8 mouse cellular contexts compared by ENCODE assay signal in the genomic region with DNA sequence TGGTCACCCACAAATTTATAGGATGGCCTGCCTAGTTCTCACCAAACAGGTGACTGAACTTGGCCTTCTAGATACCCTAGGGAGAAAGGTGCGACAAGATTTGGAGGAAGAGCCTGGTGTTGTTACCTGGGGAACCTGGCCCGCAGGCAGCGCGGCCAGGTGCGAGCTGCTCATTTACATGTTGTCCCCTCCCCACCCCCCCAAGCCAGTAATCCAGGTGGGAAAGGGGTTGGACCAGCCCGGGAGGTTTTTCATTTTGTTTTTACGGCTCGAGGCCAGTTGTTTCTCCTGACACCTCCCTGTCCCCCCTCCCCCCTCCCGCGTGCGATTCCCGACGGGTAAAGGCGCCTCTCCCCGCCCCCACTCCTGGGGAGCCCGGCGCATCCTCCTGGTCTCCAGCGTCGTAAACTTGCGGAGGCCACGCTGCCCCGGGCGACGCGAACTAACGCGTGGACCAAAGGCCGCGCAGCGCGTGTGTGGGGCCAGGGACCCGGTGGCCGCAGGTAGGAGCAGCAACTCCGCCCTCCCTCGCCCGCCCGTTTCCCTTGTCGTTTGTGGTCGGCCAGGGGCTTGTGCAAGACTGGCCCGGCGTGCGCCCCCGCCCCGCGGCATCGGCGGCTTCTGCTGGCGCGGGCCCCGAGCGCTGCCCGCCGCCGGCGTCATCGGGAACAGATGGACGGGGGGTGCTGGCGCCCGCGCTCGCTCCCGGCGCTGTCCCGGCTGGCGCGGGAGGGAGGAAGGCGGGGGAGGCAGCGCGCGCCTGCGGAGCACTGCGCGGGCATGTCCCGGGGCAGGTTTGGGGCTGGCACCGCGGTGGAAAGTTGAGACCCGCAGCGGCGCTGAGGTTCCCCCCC. TPM values are rescaled to one million over a fixed set of nuclear protein-coding genes. Genes with fewer than 3 reads are reported as not detected.
DNase-seq lines count a peak whose midpoint lies in the region; ATAC-seq and TF ChIP-seq lines count a peak whose summit lies in the region.

No protein-coding gene starts in this region.

- H3K4me3 ChIP-seq in hindbrain, embryonic 11.5 days (ENCODE audit: low read depth, low read length) = peak overlapping the region; percentile 65
- peak overlapping the region; percentile 85 for H3K4me3 ChIP-seq in midbrain, embryonic 10.5 days
- peak overlapping the region; percentile 78 for H3K4me3 ChIP-seq in spleen, adult 2 months (ENCODE audit: extremely low read depth, insufficient read depth, insufficient read length)

- under 1% methylated on average over 73 of the region's 79 CpGs for WGBS in hindbrain, embryonic 11.5 days
- under 1% methylated on average over 77 of the region's 79 CpGs for WGBS in midbrain, embryonic 10.5 days
- WGBS in spleen, adult 2 months = 2% methylated on average over 79 of the region's 79 CpGs

- peaks cover 7% of the 10 kb centered on the region for H3K27me3 ChIP-seq in hindbrain, embryonic 11.5 days (ENCODE audit: control insufficient read depth, insufficient read depth, low read length)
- H3K27me3 ChIP-seq in midbrain, embryonic 10.5 days (ENCODE audit: low read depth, poor library complexity, severe bottlenecking) = peaks cover 80% of the 10 kb centered on the region
- peaks cover 10% of the 10 kb centered on the region for H3K27me3 ChIP-seq in spleen, adult 2 months (ENCODE audit: control insufficient read depth, insufficient read depth, low read length)

- no peak for TF ChIP-seq CTCF in spleen, adult 2 months (IDR thresholded peaks at IDR 0.05; ENCODE audit: extremely low read depth, insufficient read depth, insufficient read length, insufficient replicate concordance)

- no peaks in the 10 kb centered on the region for H3K36me3 ChIP-seq in hindbrain, embryonic 11.5 days (ENCODE audit: control insufficient read depth, insufficient read depth, low read length)
- no peaks in the 10 kb centered on the region for H3K36me3 ChIP-seq in midbrain, embryonic 10.5 days
- H3K36me3 ChIP-seq in spleen, adult 2 months (ENCODE audit: control insufficient read depth, insufficient read depth, low read length) = no peaks in the 10 kb centered on the region

- no peak for ATAC-seq in hindbrain, embryonic 11.5 days (ENCODE audit: low FRiP score)

- H3K9me3 ChIP-seq in hindbrain, embryonic 11.5 days (ENCODE audit: control insufficient read depth, low read length) = no peaks in the 10 kb centered on the region
- no peaks in the 10 kb centered on the region for H3K9me3 ChIP-seq in midbrain, embryonic 10.5 days (replicated peaks)

- intact Hi-C loops in left cerebral cortex, postnatal 36 days (cut with DNase I) = loop anchor here (2.0 to 5.0 kb wide), 2 partner anchors 47 to 108 kb away; no protein-coding TSS in a partner anchor

- H3K4me1 ChIP-seq in hindbrain, embryonic 11.5 days (replicated peaks; ENCODE audit: control insufficient read depth, insufficient read depth, low read length) = peaks cover 76% of the 10 kb centered on the region
- peaks cover 100% of the 10 kb centered on the region for H3K4me1 ChIP-seq in midbrain, embryonic 10.5 days
- peaks cover 61% of the 10 kb centered on the region for H3K4me1 ChIP-seq in spleen, adult 2 months (ENCODE audit: control insufficient read depth, insufficient read depth, insufficient read length)

- peak overlapping the region; percentile 99 for H3K27ac ChIP-seq in hindbrain, embryonic 11.5 days (ENCODE audit: low read depth, low read length)
- peak overlapping the region; percentile 98 for H3K27ac ChIP-seq in midbrain, embryonic 10.5 days (replicated peaks)
- H3K27ac ChIP-seq in spleen, adult 2 months (ENCODE audit: insufficient read depth, low read length) = no peak overlapping the region

- H3K4me2 ChIP-seq in hindbrain, embryonic 11.5 days (replicated peaks; ENCODE audit: low read depth, low read length) = peak overlapping the region; percentile 97

- DNase-seq in adrenal gland, adult (ENCODE audit: inconsistent age in 2 of 2, low spot score in 1 of 2) = peak; percentile 80 to 85
- no peak for DNase-seq in adrenal gland, postnatal 4 days (ENCODE audit: low spot score in 2 of 2)
- DNase-seq in adrenal gland, postnatal 10 days = peak; percentile 77
- peak; percentile 49 for DNase-seq in fibroblast of lung, adult 2 months (ENCODE audit: low read depth)
- peak; percentile 75 for DNase-seq in hindbrain, embryonic 11.5 days (ENCODE audit: low spot score)
- DNase-seq in left cerebral cortex, postnatal 36 days (ENCODE audit: low spot score in 2 of 2) = peak; percentile 83 to 89
- peak; percentile 67 for DNase-seq in midbrain, embryonic 10.5 days (ENCODE audit: low spot score)
- DNase-seq in spleen, adult 2 months (ENCODE audit: low read depth in 1 of 2, low spot score in 2 of 2) = no peak

- peak overlapping the region; percentile 89 for H3K9ac ChIP-seq in hindbrain, embryonic 11.5 days (ENCODE audit: low read depth, low read length)

- TF ChIP-seq POLR2A in spleen, adult 2 months (IDR thresholded peaks at IDR 0.05; ENCODE audit: low read depth, low read length) = no peak

RNA-seq across cellular contexts. Expression of gene Gins2, which starts 53.4 kb away (rescaled TPM):
- total RNA-seq in adrenal gland, postnatal 4 days (2021) = 10 to 100 TPM; 36.6 to 39.3 TPM
- 10 to 100 TPM; 18.6 to 19.0 TPM for total RNA-seq in adrenal gland, postnatal 10 days (2021)
- polyA plus RNA-seq in hindbrain, embryonic 11.5 days (2014; fragmentation: Nextera tagmentation; extraction: Ambion mirVana) = 94.8 and 96.9 TPM in 2 replicates
- total RNA-seq in left cerebral cortex, postnatal 36 days (2021) = 1 to 10 TPM in 1 of 2 experiments, under 1 TPM in 1; 0.74 to 1.8 TPM
- polyA plus RNA-seq in midbrain, embryonic 10.5 days (2016; fragmentation: Nextera tagmentation; extraction: Ambion mirVana) = 162 and 192 TPM in 2 replicates
- polyA plus RNA-seq in spleen, adult 2 months (2012; rRNA removed) = 8.1 and 14.7 TPM in 2 replicates

Comparison
In these comparisons a context has a peak if more than half of its experiments do, and no peak if none do; other contexts are left out.
1. DNase-seq: peak in adrenal gland, adult (2 of 2), adrenal gland, postnatal 10 days (single experiment), fibroblast of lung, adult 2 months (single experiment), hindbrain, embryonic 11.5 days (single experiment), left cerebral cortex, postnatal 36 days (2 of 2) and midbrain, embryonic 10.5 days (single experiment); none in adrenal gland, postnatal 4 days (0 of 2) and spleen, adult 2 months (0 of 2).
2. RNA of gene Gins2, which starts 53.4 kb away (total RNA-seq): 36.6 to 39.3 TPM in adrenal gland, postnatal 4 days and 18.6 to 19.0 TPM in adrenal gland, postnatal 10 days; 0.74 to 1.8 TPM in left cerebral cortex, postnatal 36 days; every median in the first group is over 4 times any median in the second.
3. Peak in every context shown above with its lines, with median percentiles within 50 percentile points of each other: H3K4me3 ChIP-seq.